Mouse (Mus musculus) ES-E14 (cell line): ENCODE measurements at regions not wholly inside any gene's neighbourhood (a gene's known extent, or its start where the extent isn't known, plus 50 kb on each side); places are given as distances from the start of the nearest gene placed in this dataset.
"Not testable (repeated sequence)": the region's sequence is repeated elsewhere in the genome, so short reads cannot be mapped to it uniquely, and the experiment has no call there.

Source experiments
- DNase-seq: peaks from one replicate; pipeline ENCODE4 v3.0.0-alpha.2; 2013; ENCODE audit warnings: low read depth, low spot score
- H3K27ac ChIP-seq: 2 replicates; pipeline ENCODE4 v1.5.1; 2012; ENCODE audit warnings: low read depth, mild to moderate bottlenecking, low read length, moderate library complexity, mixed read lengths; ENCODE audit not compliant: poor library complexity, insufficient read depth, severe bottlenecking
- H3K36me3 ChIP-seq: 2 replicates; pipeline ENCODE4 v1.6.1; 2012; ENCODE audit warnings: mild to moderate bottlenecking, low read length, moderate library complexity, mixed read lengths; ENCODE audit not compliant: control insufficient read depth, poor library complexity, insufficient read depth, severe bottlenecking
- H3K4me1 ChIP-seq, 2 experiments: fragments of 150-350 bp in 1 of 2; sonication (generic) in 1 of 2; 2 replicates each; pipeline ENCODE4 v1.6.1; 2012; ENCODE audit warnings: low read length in 2 of 2, mild to moderate bottlenecking in 1 of 2, mixed read lengths in 1 of 2; ENCODE audit not compliant: control insufficient read depth in 2 of 2, insufficient read depth in 2 of 2, poor library complexity in 1 of 2
- H3K4me3 ChIP-seq, 2 experiments: fragments of 150-350 bp in 1 of 2; sonication (generic) in 1 of 2; 2 replicates each; pipeline ENCODE4 v1.5.1; 2012; ENCODE audit warnings: low read length in 2 of 2, low read depth in 1 of 2, mild to moderate bottlenecking in 1 of 2, mixed read lengths in 1 of 2; ENCODE audit not compliant: insufficient read depth in 1 of 2, poor library complexity in 1 of 2, severe bottlenecking in 1 of 2
- H3K9ac ChIP-seq: 2 replicates; pipeline ENCODE4 v1.6.1; 2012; ENCODE audit warnings: low read depth, mild to moderate bottlenecking, low read length, mixed read lengths; ENCODE audit not compliant: poor library complexity, insufficient read depth, severe bottlenecking
- H3K9me3 ChIP-seq: fragments of 150-350 bp; sonication (generic); 2 replicates; pipeline ENCODE4 v1.6.1; 2012; ENCODE audit warnings: low read depth, mild to moderate bottlenecking, low read length; ENCODE audit not compliant: control insufficient read depth, insufficient read depth
- CHD2 ChIP-seq: IDR thresholded peaks from 2 replicates; pipeline ENCODE4 v1.6.1; 2014; ENCODE audit warnings: mild to moderate bottlenecking, low read depth, low read length, inconsistent platforms
- HCFC1 ChIP-seq: IDR thresholded peaks from 2 replicates; pipeline ENCODE4 v1.6.1; 2012; ENCODE audit warnings: low read length, inconsistent platforms, borderline replicate concordance; ENCODE audit not compliant: insufficient read depth
- MAFK ChIP-seq: IDR thresholded peaks from 2 replicates; pipeline ENCODE4 v1.6.1; 2014; ENCODE audit warnings: mild to moderate bottlenecking, low read depth, low read length, inconsistent platforms; ENCODE audit not compliant: insufficient read depth
- ZC3H11A ChIP-seq: IDR thresholded peaks from 2 replicates; pipeline ENCODE4 v1.6.1; 2012; ENCODE audit warnings: low read depth, mild to moderate bottlenecking, inconsistent platforms, low read length, borderline replicate concordance
- ZNF384 ChIP-seq: IDR thresholded peaks from 2 replicates; pipeline ENCODE4 v1.6.1; 2012; ENCODE audit warnings: low read depth, low read length, inconsistent platforms
- in situ Hi-C, 2 experiments: fragments of 600-800 bp; cut with MboI; formaldehyde crosslinking; loops; one replicate each; pipeline ENCODE4 v1.15.1; 2025; ENCODE audit warnings: low sequenced_read_pairs in 2 of 2, inconsistent platforms in 1 of 2; ENCODE audit not compliant: unreplicated experiment in 2 of 2

DNA sequence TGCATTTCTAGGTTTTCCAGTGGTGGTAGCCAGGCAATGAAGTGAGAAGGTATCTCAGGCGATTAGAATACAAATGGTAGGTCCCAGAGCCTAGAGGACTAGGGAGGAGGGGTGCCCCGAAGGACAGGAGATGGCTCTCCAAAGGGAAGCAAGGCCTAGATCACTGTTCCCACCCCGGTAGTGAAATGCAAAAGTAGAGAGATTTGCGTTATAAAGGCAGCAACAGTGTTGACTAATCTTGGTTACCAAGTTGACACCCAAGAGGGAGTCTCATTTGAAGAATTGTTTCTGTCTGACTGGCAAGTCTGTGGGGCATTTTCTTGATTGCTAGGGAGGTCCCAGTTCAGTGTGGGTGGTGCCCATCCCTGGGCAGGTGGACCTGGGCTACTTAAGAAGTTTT lies 278.8 kb downstream of the Diras2 start:
- Histone ChIP-seq H3K4me3 (no peak overlapping the region), H3K9me3 (no peaks in the 10 kb centered on the region), H3K9ac (no peak overlapping the region), H3K36me3 (no peaks in the 10 kb centered on the region), H3K4me1 (peaks cover 0 to 6% of the 10 kb centered on the region in 2 experiments; a peak in 3 of 4 replicates), H3K27ac (no peak overlapping the region)
- TF ChIP-seq MAFK (no peak), ZC3H11A (no peak), HCFC1 (no peak), CHD2 (no peak), ZNF384 (no peak)
- DNase-seq = peak; percentile 51
- in situ Hi-C loops = loop anchor here (5.0 to 25.0 kb wide), 4 partner anchors 282 to 385 kb away; partner anchors contain the start of gene Diras2 (in 2 of the 2)

DNA sequence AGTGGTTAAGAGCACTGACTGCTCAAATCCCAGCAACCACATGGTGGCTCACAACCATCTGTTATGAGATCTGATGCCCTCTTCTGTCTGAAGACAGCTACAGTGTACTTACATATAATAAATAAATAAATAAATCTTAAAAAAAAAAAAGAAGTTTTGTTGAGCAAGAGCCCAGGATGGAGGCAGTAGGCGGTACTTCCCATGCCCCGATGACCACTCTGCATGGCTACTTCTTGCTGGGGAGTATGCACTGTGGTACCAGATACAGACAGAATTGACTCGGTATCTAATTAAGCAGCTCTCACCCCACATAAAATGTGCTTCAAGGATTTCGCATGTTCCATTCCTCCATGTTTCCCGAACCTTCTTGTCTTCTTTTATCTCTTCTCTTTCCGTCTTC lies 278.4 kb downstream of the Diras2 start:
- in situ Hi-C loops = loop anchor here (5.0 to 25.0 kb wide), 4 partner anchors 282 to 385 kb away; partner anchors contain the start of gene Diras2 (in 2 of the 2)

DNA sequence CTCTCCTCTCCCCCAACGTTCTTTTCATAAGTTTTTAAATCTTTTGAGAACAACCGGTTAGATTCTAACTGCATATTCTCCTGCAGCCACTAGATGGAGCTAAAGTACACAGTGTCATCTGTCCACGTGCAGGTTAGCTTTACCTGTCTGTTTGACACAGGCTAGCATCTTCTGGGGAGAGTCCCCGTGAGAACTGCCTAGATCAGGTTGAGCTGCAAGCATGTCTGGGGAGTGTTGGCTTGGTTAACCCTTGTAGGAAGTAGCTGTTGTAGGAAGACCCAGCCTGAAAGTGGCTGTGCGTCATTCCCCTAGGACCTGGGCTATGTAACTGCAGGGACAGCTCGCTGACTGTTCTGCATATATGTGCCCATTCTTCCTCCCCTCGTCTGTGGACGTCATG lies 277.9 kb downstream of the Diras2 start:
- no peak for TF ChIP-seq HCFC1
- TF ChIP-seq ZC3H11A = peak; percentile 79
- Histone ChIP-seq H3K27ac (no peak overlapping the region), H3K36me3 (no peaks in the 10 kb centered on the region), H3K9me3 (no peaks in the 10 kb centered on the region), H3K4me3 (no peak overlapping the region), H3K4me1 (peaks cover 0 to 6% of the 10 kb centered on the region in 2 experiments; a peak in 3 of 4 replicates), H3K9ac (no peak overlapping the region)
- in situ Hi-C loops = loop anchor here (5.0 to 25.0 kb wide), 4 partner anchors 282 to 384 kb away; partner anchors contain the start of gene Diras2 (in 2 of the 2)
- peak; percentile 40 for DNase-seq

More for the DNA sequence above, 278.4 kb downstream of the Diras2 start:
- H3K9ac ChIP-seq, H3K4me1 ChIP-seq, H3K9me3 ChIP-seq, H3K4me3 ChIP-seq, H3K27ac ChIP-seq, H3K36me3 ChIP-seq: not testable (repeated sequence)
- peak; percentile 36 for DNase-seq

DNA sequence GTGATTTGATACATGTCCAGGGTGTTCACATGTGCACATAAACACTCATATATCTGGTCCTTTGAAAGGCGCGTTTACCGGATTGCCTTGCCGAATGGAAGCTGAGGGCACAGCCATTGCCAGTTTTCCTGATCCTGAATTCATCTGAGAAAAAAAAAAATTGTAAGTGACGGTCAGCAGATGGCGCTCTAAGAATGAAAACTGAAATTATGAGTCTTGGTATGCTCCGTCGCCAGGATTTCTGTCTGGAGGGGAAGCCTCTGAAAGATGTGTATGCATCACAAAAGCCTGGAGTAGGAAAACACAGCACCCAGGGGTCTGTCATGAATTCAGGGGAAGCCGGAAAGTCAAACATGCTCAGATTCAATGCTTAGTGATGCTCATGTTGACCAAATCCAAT lies 276.9 kb downstream of the Diras2 start:
- no peak overlapping the region for H3K9ac ChIP-seq
- H3K27ac ChIP-seq = no peak overlapping the region
- DNase-seq = peak; percentile 66
- H3K9me3 ChIP-seq = no peaks in the 10 kb centered on the region
- in situ Hi-C loops = loop anchor here (5.0 to 25.0 kb wide), 4 partner anchors 281 to 383 kb away; partner anchors contain the start of gene Diras2 (in 2 of the 2)
- no peak overlapping the region for H3K4me3 ChIP-seq
- peaks cover 0 to 6% of the 10 kb centered on the region in 2 experiments; a peak in 3 of 4 replicates for H3K4me1 ChIP-seq
- no peaks in the 10 kb centered on the region for H3K36me3 ChIP-seq
- TF ChIP-seq CHD2 (no peak), HCFC1 (no peak), MAFK (no peak), ZC3H11A (peak; percentile 82), ZNF384 (peak; percentile 81)

DNA sequence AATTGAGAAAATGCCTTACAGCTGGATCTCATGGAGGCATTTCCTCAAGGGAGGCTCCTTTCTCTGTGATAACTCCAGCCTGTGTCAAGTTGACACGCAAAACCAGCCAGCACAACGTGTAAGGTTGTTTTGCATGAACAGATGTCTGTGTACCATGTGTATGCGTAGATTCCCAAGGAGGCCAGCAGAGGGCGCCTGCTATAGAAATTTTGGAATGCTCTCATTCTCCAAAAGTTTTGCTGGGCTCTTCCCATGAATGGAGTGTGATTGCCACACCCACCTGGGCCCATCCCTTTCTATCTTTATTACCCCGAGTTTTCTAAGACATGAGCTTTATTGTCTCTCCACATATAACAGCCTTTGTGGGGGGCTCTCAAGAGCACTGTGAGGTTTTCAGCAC lies 275.4 kb downstream of the Diras2 start:
- H3K9ac ChIP-seq = no peak overlapping the region
- no peak overlapping the region for H3K4me3 ChIP-seq
- TF ChIP-seq ZC3H11A = 0 out of 2 replicates have a peak, but pooled peaks have one; percentile 11
- no peak for TF ChIP-seq CHD2
- H3K36me3 ChIP-seq = no peaks in the 10 kb centered on the region
- H3K4me1 ChIP-seq = peaks cover 0 to 6% of the 10 kb centered on the region in 2 experiments; a peak in 3 of 4 replicates
- no peaks in the 10 kb centered on the region for H3K9me3 ChIP-seq
- peak; percentile 60 for DNase-seq
- in situ Hi-C loops = loop anchor here (10.0 to 25.0 kb wide), 3 partner anchors 279 to 382 kb away; partner anchors contain the start of gene Diras2 (in 2 of the 2)
- no peak overlapping the region for H3K27ac ChIP-seq
